Mouse (Mus musculus): Measurements from ENCODE around the gene Tspyl2. TPM values are rescaled to one million over a fixed set of nuclear protein-coding genes. Genes with fewer than 3 reads are reported as not detected.
A peak's percentile ranks its signal among the peaks of the same experiment; 100 is the strongest.
"Not testable (repeated sequence)": the region's sequence is repeated elsewhere in the genome, so short reads cannot be mapped to it uniquely, and the experiment has no call there.

Gene Tspyl2
- polyA plus RNA-seq, 1 experiment: 18.9 TPM

GRCm38 (mm10) chrX:152326996-152327688 lies 15.1 kb downstream of the Tspyl2 start, which contains the start of gene Kantr:
Gene Kantr, minus strand, starts transcription at chrX:152327495.
- Histone ChIP-seq H3K27ac (ENCODE audit: insufficient read depth, low read length) (peak within 1 kb of the TSS; percentile 67), H3K4me1 (ENCODE audit: control insufficient read depth, insufficient read depth, insufficient read length) (no peaks in the 10 kb centered on the region), H3K36me3 (ENCODE audit: control insufficient read depth, insufficient read depth, low read length) (no peaks in the 10 kb centered on the region), H3K27me3 (ENCODE audit: control insufficient read depth, insufficient read depth, low read length) (no peaks in the 10 kb centered on the region), H3K4me3 (ENCODE audit: extremely low read depth, insufficient read depth, insufficient read length) (peak within 1 kb of the TSS; percentile 82)
- WGBS: 28% methylated on average over 29 of the region's 29 CpGs
- TF ChIP-seq POLR2A (IDR thresholded peaks at IDR 0.05; ENCODE audit: low read depth, low read length) (peak; percentile 33; the same call in 1 of the 2 replicates), CTCF (IDR thresholded peaks at IDR 0.05; ENCODE audit: extremely low read depth, insufficient read depth, insufficient read length, insufficient replicate concordance) (no peak)
- peak; percentile 55 to 63 for DNase-seq (ENCODE audit: low read depth in 1 of 2, low spot score in 2 of 2)

DNA sequence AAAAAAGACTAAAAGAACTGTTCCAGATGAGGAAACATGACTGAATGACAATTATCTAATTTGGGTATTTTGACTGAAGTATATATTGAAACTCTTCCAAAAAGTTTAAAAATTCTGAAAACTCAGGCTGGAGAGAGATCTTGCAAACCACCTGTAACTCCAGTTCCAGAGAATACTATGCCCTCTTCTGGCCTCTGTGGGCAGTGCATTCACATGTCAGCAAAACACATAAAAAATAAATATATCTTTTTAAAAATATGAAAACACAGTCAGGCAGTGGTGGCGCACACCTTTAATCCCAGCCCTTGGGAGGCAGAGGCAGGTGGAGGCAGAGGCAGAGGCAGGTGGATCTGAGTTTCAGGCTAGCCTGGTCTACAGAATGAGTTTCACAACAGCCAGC lies 18.6 kb downstream of the Tspyl2 start:
- Histone ChIP-seq H3K27me3 (ENCODE audit: control insufficient read depth, insufficient read depth, low read length) (no peaks in the 10 kb centered on the region), H3K4me1 (ENCODE audit: control insufficient read depth, insufficient read depth, insufficient read length) (no peaks in the 10 kb centered on the region), H3K4me3 (ENCODE audit: extremely low read depth, insufficient read depth, insufficient read length) (no peak overlapping the region), H3K36me3 (ENCODE audit: control insufficient read depth, insufficient read depth, low read length) (no peaks in the 10 kb centered on the region), H3K27ac (ENCODE audit: insufficient read depth, low read length) (no peak overlapping the region)
- 100% methylated on average over 1 of the region's 1 CpGs for WGBS
- TF ChIP-seq CTCF (IDR thresholded peaks at IDR 0.05; ENCODE audit: extremely low read depth, insufficient read depth, insufficient read length, insufficient replicate concordance) (no peak), POLR2A (IDR thresholded peaks at IDR 0.05; ENCODE audit: low read depth, low read length) (no peak)
- no peak for DNase-seq (ENCODE audit: low read depth in 1 of 2, low spot score in 2 of 2)

GRCm38 (mm10) chrX:152322776-152323175 lies 19.4 kb downstream of the Tspyl2 start:
- 19% methylated on average over 2 of the region's 2 CpGs for WGBS
- no peak for DNase-seq (ENCODE audit: low read depth in 1 of 2, low spot score in 2 of 2)
- no peaks in the 10 kb centered on the region for H3K27me3 ChIP-seq (ENCODE audit: control insufficient read depth, insufficient read depth, low read length)
- H3K4me1 ChIP-seq (ENCODE audit: control insufficient read depth, insufficient read depth, insufficient read length): no peaks in the 10 kb centered on the region
- no peak overlapping the region for H3K27ac ChIP-seq (ENCODE audit: insufficient read depth, low read length)
- no peak overlapping the region for H3K4me3 ChIP-seq (ENCODE audit: extremely low read depth, insufficient read depth, insufficient read length)
- TF ChIP-seq POLR2A (IDR thresholded peaks at IDR 0.05; ENCODE audit: low read depth, low read length) (no peak), CTCF (IDR thresholded peaks at IDR 0.05; ENCODE audit: extremely low read depth, insufficient read depth, insufficient read length, insufficient replicate concordance) (no peak)
- H3K36me3 ChIP-seq (ENCODE audit: control insufficient read depth, insufficient read depth, low read length): no peaks in the 10 kb centered on the region

DNA sequence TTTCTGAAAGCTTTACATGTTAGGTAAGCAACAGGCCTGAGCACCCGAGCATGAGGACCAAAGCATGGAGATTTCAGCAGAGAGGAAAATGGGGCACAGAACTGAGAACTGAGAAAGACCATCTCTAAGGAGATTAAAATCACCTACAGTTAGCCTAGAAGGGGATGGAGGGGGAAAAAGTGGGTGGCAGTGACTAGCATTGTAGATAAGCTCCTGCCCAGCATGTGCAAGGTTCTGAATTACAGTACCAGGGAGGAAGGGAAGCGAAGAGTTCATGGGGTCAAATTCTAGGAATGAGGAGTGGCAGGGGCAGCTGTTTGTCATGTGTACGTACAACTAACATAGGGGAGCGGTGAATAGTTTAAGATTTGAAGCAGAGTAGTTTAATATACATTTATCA lies 21.7 kb downstream of the Tspyl2 start:
- Histone ChIP-seq H3K27ac (ENCODE audit: insufficient read depth, low read length) (no peak overlapping the region), H3K36me3 (ENCODE audit: control insufficient read depth, insufficient read depth, low read length) (no peaks in the 10 kb centered on the region), H3K4me3 (ENCODE audit: extremely low read depth, insufficient read depth, insufficient read length) (no peak overlapping the region), H3K27me3 (ENCODE audit: control insufficient read depth, insufficient read depth, low read length) (no peaks in the 10 kb centered on the region), H3K4me1 (ENCODE audit: control insufficient read depth, insufficient read depth, insufficient read length) (no peaks in the 10 kb centered on the region)
- no peak for DNase-seq (ENCODE audit: low read depth in 1 of 2, low spot score in 2 of 2)
- no peak for TF ChIP-seq POLR2A (IDR thresholded peaks at IDR 0.05; ENCODE audit: low read depth, low read length)
- no peak for TF ChIP-seq CTCF (IDR thresholded peaks at IDR 0.05; ENCODE audit: extremely low read depth, insufficient read depth, insufficient read length, insufficient replicate concordance)
- WGBS: 86% methylated on average over 4 of the region's 4 CpGs

DNA sequence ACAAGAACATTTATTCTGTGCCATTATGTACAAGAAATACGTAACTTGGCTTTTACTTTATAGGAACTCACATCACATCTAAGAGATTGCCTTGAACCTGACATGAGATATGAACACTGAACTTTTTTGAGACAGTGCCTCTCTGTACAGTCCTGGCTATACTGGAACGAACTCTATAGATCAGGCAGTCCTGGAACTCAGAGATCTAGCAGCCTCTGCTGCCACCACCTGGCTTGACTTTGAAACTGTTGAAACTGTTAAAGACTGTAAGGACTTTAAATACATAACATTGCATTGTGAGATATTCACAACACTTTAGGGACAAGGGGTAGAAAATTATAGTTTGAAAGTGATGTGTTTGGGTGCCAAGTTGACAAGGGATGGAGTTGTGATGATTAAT lies 34.3 kb downstream of the Tspyl2 start:
- Histone ChIP-seq H3K27me3 (ENCODE audit: control insufficient read depth, insufficient read depth, low read length) (no peaks in the 10 kb centered on the region), H3K4me3 (ENCODE audit: extremely low read depth, insufficient read depth, insufficient read length) (no peak overlapping the region), H3K27ac (ENCODE audit: insufficient read depth, low read length) (no peak overlapping the region), H3K4me1 (ENCODE audit: control insufficient read depth, insufficient read depth, insufficient read length) (no peaks in the 10 kb centered on the region), H3K36me3 (ENCODE audit: control insufficient read depth, insufficient read depth, low read length) (no peaks in the 10 kb centered on the region)
- no peak for TF ChIP-seq CTCF (IDR thresholded peaks at IDR 0.05; ENCODE audit: extremely low read depth, insufficient read depth, insufficient read length, insufficient replicate concordance)
- no peak for TF ChIP-seq POLR2A (IDR thresholded peaks at IDR 0.05; ENCODE audit: low read depth, low read length)
- peak in 1 of 2 experiments; percentile 4 for DNase-seq (ENCODE audit: low read depth in 1 of 2, low spot score in 2 of 2)
- WGBS: 54% methylated on average over 2 of the region's 2 CpGs

DNA sequence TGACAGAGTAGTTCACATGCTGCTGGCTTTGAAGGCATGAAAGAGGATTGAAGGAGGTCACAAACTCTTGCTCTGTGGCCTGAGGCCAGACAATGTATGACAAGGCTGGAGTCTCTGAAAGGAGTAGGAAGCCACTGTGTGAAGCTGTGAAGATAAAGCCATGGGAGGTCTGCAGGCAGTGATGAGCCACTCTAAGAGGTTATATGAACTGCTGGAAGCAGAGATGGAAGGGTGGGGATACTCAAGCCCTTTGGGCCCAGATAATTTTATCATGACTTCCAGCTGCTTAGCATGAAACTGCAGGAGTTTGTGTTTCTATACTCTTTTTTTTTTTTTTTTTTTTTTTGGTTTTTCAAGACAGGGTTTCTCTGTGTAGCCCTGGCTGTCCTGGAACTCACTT lies 34.9 kb downstream of the Tspyl2 start:
- no peak overlapping the region for H3K4me3 ChIP-seq (ENCODE audit: extremely low read depth, insufficient read depth, insufficient read length)
- H3K27me3 ChIP-seq (ENCODE audit: control insufficient read depth, insufficient read depth, low read length): no peaks in the 10 kb centered on the region
- H3K36me3 ChIP-seq (ENCODE audit: control insufficient read depth, insufficient read depth, low read length): no peaks in the 10 kb centered on the region
- H3K4me1 ChIP-seq (ENCODE audit: control insufficient read depth, insufficient read depth, insufficient read length): no peaks in the 10 kb centered on the region
- DNase-seq (ENCODE audit: low read depth in 1 of 2, low spot score in 2 of 2): no peak
- no peak overlapping the region for H3K27ac ChIP-seq (ENCODE audit: insufficient read depth, low read length)
- TF ChIP-seq CTCF (IDR thresholded peaks at IDR 0.05; ENCODE audit: extremely low read depth, insufficient read depth, insufficient read length, insufficient replicate concordance) (no peak), POLR2A (IDR thresholded peaks at IDR 0.05; ENCODE audit: low read depth, low read length) (no peak)

- 73% methylated on average over 2 of the region's 2 CpGs for WGBS
- TF ChIP-seq CTCF (IDR thresholded peaks at IDR 0.05; ENCODE audit: extremely low read depth, insufficient read depth, insufficient read length, insufficient replicate concordance) (no peak), POLR2A (IDR thresholded peaks at IDR 0.05; ENCODE audit: low read depth, low read length) (no peak)
- no peaks in the 10 kb centered on the region for H3K36me3 ChIP-seq (ENCODE audit: control insufficient read depth, insufficient read depth, low read length)
- no peak overlapping the region for H3K27ac ChIP-seq (ENCODE audit: insufficient read depth, low read length)
- no peak overlapping the region for H3K4me3 ChIP-seq (ENCODE audit: extremely low read depth, insufficient read depth, insufficient read length)
- H3K4me1 ChIP-seq (ENCODE audit: control insufficient read depth, insufficient read depth, insufficient read length): no peaks in the 10 kb centered on the region
- no peak for DNase-seq (ENCODE audit: low read depth in 1 of 2, low spot score in 2 of 2)
- no peaks in the 10 kb centered on the region for H3K27me3 ChIP-seq (ENCODE audit: control insufficient read depth, insufficient read depth, low read length)
Measured at GRCm38 (mm10) chrX:152306224-152306623, 36.0 kb downstream of the Tspyl2 start.

- 75% methylated on average over 1 of the region's 1 CpGs for WGBS
- not testable (repeated sequence) for H3K36me3 ChIP-seq (ENCODE audit: control insufficient read depth, insufficient read depth, low read length)
Measured at GRCm38 (mm10) chrX:152287026-152287425, 55.2 kb downstream of the Tspyl2 start.

More at GRCm38 (mm10) chrX:152287026-152287425, 55.2 kb downstream of the Tspyl2 start:
- H3K4me1 ChIP-seq (ENCODE audit: control insufficient read depth, insufficient read depth, insufficient read length); H3K4me3 ChIP-seq (ENCODE audit: extremely low read depth, insufficient read depth, insufficient read length); H3K27ac ChIP-seq (ENCODE audit: insufficient read depth, low read length); DNase-seq (ENCODE audit: low read depth in 1 of 2, low spot score in 2 of 2); H3K27me3 ChIP-seq (ENCODE audit: control insufficient read depth, insufficient read depth, low read length): not testable (repeated sequence)
